Mouse (Mus musculus) G1E-ER4 (cell line): ENCODE results near the gene Zfp526. TPM values are rescaled to one million over a fixed set of nuclear protein-coding genes. Genes with fewer than 3 reads are reported as not detected.

Source experiments
- GATA1 ChIP-seq: IDR thresholded peaks from one replicate; pipeline ENCODE4 v1.8.0; 2012; ENCODE audit warnings: low read length, inconsistent platforms
- polyA plus RNA-seq: library from polyadenylated mRNA; stranded (reverse); fragments of >175 nt; gene quantifications from 2 replicates; pipeline ENCODE4 v1.2.3, GENCODE M21; 2012

The Zfp526 gene
- polyA plus RNA-seq, 1 experiment = 56.1 TPM

DNA sequence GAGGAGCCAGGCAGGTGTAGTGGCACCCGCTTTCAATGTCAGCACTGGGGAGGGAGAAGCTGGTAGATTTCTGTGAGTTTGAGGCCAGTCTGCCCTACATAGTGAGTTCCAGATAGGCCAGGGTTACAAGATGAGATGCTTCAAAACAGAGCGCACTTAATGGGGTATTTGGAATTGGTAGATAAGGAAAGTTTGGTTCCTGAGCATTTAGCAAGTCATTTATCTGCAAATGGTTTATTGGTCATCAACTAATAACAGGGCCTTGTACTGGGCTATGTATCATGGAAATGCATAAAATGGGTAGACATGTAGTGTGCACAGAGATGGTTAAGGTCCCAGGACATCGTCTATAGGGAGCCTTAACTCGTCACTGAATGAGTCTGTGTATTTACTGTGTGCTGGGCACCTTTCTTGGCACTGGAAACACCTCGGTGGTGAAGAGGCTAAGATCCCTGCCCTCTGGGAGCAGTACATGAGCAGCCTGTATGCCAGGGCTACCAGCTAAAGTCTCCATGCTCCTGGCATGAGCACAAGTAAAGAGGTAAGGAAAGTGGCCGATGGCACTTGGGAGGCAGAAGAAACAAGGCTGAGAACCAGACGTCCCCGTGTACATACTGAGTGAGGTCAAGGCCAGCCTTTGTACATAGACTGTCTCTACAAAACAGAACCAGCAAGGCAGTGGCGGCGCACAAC is 1.2 kb downstream of the Zfp526 start:
- TF ChIP-seq GATA1 = peak; percentile 89

DNA sequence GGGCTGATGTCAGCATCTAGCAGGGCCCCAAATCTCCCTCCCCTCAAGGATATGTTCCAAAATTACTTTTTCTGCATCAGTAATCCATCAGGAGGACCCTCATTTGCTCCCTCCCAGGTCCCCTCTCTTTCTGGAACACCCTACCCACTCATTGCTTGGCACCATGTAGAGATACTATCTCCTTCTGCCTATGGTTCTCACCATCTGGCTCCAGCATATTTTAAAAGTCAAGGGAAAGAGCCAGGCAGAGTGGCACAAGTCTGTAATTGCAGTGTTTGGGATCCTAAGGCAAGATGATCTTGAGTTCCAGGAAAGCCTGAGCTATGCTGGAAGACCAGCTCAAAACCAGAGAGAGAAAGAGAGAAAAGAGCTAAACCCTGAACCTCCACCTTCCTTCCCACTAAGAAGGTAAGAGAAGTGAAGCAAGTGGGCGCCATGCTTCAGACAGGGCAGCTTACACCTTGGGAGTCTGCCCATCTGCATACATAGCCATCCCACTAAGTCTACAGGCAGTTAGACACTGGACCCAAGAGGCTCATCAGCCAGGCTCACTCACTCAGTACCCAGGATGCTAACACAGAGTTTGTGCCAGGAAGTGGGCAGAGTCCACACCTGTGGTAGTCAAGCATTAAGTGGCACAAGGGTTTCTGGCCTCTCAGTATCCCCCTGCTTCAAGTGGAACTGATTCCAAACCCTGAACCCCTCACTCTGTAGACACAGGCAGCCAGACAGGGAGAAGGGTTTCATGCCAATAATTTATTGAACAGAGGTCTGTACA is 6.5 kb downstream of the Zfp526 start:
- no peak for TF ChIP-seq GATA1

DNA sequence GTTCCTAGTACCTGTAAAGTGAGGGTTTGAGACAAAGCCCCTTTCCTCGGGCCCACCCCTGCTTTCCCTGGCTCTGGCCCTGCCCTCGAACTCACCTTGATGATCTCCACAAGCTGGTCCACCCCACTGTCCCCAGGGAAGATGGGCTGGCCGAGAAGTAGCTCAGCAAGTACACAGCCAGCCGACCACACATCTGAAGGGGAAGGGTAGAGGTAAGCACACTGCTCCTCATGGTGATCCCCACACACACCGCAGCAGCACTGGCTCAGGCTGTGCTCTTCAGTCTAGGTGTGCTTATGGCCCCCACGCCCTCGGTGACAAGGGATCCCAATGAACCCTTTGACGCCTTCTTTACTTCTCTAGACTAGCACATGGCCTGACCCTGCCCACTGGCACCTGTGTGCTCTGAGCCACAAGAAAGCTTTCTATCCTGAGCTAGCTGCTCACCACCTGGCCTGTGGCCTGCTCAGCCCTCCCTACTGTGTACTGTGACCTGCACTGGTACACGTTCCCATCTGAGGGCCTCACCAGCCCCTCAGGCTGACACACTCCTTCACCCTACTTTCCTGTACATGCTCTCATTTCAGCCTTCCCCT is 9.6 kb downstream of the Zfp526 start:
- TF ChIP-seq GATA1 = no peak

DNA sequence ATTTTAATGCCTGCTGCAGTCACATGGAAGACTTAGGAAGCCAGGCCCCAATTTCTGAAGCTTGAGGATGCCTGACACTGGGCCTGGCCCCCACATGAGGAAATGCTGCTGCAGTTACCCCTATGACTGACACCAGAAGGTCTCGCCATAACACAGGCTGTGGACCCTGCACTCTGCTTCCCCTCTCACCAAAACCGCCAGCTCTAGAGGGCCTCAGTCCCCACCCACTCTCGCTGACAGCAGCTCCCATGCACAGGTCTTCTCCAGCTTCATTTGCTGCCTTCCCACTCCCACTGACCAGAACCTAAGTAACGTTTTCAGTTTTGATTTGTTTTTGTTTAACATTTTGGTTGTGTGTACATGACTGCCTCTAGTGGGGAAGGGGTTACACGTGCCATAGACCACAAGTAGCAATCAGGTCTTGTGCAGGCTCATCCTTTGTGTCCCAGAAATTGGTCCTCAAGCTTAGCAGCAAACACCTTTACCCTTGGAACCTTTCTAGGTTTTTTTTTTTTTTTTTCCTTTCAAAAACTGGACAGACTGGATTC is 10.9 kb downstream of the Zfp526 start:
- no peak for TF ChIP-seq GATA1

DNA sequence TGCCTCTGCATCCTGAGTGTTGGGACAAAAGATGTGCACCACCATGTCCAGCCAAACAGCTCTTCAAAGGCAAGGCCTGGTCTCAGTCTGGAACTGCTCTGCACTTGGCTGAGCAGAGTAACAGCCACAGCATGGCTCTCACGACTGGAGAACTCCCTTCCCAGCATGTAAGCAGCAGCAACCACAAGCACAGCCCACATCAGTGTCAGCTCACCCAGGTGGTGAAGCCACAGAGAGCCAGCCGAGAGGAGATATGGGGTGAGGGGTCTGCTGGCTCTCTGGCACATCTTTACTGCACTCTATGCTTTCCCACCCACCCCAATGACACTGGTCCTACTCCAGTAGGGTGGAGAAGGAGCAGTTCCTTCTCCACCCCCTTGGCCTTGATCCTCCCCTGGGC is 11.8 kb downstream of the Zfp526 start:
- no peak for TF ChIP-seq GATA1

DNA sequence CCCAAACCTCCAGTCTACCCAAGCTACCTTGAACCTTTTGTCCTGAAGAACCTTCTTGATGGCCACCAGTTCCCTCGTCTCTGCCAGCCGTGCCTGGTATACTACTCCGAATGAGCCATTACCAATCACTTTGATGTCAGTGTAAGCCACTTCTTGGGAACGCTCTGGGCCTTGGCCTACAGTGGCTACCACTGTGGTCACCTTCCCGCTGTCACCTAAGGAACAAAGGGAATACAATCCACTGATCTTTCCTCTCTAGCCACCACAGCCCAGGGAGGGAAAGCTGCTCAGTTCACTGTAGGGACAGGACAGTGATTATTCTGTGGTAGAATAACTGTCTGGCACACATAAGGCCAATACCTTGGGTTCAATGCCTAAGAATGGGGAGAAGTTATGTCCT is 14.3 kb downstream of the Zfp526 start:
- no peak for TF ChIP-seq GATA1

DNA sequence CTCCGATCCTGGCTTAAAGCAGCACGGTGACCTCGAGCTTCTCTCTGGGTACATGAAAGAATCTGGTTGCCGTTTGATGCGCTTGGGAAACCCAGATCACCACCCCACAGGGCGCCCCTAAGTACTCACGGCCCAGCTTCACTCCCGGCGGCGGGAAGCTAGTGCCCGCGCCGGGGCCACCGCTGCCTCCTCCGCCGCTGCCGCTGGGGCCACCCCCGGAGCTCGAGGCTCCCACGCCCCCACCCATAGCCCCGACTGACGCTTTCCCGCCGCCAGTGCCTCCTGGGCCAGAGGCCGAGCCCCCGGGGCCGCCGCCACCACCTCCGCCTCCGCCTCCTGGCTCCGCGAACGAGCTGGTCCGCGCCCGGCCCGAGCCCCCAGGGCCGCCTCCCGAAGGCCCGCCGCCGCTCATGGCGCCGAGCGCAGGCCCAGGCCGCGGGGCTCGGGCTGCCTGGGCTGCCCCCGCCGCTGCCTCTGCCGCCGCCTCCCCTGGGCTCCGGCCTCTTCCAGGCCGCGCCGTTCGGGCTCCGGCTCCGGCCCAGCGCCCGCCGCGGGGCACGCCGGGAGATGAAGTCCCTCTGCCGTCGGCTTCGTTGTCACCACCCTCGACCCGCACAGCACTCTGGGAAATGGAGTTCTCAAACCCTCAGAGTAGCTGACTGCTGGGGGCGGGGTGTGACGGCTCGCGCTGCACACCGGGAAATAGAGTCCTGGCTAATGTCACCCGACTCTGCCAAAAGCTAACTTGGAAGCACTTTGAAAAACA is 16.2 kb downstream of the Zfp526 start, which contains the start of gene Gsk3a:
Gene Gsk3a, minus strand, starts transcription at position 603 of the 766 bp plus-strand sequence.
- no peak for TF ChIP-seq GATA1

DNA sequence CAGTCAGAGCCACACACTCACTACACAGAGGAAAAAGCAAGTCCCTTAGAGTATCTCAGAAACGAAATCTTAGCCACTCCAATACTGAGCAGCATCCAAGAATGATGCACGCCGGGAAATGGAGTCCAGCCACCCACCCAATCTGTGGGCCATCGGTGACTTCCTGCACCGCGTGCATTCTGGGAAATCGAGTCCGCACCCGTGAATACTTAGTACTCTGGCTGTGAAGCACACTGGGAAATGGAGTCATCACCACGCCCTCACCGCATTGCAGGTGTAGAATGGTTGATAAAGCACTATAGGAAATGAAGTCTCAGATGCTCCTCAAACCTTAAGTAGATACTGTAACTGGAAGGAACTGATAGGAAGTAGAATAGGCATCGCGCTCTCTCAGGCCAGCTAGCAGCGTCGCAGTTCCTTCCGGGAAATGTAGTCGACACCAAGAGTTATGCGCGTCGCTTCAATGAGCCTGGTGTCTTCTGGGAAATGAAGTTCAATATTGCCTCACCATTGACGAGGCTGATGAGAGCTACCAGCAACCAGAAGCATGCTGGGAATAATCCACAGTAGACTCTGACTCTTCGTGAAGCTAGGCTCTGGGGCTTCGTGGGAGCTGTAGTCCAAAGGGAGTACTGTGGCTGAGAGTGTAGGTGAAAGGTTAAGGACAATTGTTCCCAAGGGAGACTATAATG is 16.9 kb downstream of the Zfp526 start:
- peak; percentile 27 for TF ChIP-seq GATA1

DNA sequence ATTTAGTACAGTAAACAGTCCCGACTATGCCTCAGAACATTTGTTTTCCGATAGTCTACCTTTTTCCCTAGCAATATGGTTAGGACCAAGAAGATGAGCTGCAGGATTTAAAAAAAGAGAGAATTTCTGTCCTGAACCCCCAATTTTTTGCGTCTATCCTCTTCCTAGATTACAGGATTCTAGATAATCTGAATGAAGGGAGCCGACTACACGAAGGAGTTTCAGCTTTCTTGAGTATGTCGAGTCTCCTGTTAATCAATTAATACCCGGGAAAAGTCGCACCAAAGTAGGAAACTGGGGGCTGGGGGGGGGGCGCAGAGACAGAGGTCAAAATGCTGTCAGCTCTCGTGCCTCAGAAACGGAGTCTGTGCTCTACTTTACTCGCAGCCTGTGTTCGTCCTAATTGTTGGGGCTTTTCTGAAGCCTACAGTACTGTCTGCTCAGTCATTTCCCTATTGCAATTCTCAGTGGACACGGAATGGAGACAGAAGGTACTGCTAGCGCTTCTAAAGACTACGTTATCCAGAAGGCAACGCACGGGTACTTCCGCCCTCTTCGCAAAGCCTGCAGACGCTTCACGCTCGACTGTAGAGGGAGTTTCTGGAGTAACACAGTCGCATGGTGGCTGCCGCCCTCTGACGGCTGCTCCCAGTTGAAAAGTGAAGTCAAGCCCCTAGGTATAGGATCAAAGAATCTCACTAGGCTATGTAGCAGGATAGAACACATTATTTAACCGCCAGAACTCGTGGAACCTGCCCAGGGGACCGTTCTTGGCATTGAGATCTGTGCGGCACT is 17.8 kb downstream of the Zfp526 start:
- TF ChIP-seq GATA1 = no peak

DNA sequence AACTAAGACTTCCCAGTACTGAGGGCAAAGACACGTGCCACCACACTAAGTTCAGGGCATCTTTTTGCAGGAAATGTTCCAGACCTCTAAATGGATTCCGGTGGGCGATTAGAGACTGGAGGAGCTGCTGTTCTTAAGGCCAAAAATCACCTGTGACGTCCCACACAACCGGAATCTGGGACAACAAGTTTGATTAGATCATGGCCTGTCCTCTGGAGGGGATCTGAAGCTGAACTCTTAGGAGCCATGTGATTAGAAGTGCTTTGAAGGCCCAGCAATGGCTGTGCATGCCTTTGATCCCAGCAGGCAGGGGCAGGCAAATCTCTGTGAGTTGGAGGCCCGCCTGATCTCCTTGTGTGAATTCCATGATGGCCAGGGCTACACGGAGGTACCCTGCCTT is 19.4 kb downstream of the Zfp526 start:
- no peak for TF ChIP-seq GATA1

DNA sequence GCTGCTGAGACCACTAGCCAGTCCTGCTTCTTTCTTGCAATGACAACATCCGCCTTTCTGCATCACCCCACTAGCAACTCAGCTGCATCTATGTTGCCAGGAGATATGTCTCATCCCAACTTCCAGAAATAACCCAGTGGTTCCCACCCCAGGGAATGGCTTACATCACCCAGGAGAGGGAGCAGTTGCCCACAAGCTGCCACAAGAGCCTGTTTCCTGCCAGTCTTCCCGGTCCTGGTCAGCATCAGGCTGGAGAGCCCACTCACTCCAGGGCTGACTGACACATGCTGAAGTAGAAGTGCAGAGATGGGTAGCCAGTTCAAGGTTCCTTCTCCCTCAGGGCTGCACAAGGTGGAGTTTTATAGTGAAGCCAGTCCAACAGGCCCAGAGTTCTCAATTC is 19.8 kb downstream of the Zfp526 start:
- no peak for TF ChIP-seq GATA1

DNA sequence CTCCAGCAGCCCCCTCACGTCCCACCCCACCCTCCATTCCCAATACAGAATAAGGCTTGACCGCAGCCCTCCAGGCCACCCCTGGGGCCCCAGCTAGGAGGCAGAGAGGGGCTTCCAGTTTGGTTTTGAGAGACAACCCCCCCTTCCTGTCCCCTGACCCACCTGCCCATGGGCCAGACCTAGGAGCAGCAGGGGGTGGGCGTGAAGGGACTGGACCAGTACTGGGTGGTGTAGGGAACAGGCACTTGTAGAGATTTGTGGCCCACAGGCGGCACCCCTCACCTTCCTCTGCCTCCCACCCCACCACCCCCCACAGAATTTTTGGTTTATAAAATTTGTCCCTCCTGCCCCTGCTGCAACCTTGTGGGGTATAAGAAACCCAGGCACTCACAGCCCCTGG is 22.1 kb downstream of the Zfp526 start:
- no peak for TF ChIP-seq GATA1

DNA sequence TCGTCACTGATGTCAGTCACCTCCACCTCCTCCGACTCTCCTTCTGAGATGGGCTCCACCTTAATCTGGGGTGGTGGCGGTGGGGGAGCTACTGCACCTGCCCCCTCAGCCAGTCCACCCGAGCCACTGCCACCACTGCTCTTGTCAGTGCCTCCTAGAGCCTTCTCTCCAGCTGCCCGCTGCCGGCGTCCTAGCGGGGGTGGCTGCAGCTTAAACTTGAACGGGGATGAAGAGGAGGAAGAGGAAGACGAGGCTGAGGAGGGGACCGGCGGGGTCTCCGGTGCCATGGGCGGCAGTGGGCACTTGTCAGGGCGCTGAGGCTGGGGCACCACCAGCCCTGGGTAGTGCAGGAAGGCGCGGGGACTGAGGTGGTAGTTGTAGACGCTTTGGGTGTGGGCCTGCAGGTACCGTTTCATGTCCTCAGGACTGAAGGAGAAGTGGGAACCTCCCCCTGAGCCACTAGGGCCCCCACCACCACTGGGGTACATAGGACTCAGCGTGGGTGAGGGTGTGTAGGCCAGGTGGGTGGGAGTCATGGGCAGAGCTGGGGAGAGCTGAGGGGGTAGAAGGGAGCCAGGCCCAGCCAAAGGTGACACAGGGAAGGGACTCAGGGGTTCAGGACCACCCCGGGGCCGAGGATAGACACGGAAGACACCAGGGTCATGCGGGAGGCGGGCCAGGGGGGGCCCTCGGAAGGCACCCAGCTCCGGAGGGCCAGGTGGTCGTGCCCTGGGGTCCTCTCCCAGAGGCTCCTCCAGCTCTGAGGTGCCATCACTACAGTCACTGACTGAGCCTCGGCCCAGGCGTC is 23.5 kb downstream of the Zfp526 start:
- TF ChIP-seq GATA1 = no peak
